Mouse (Mus musculus): ENCODE results near the gene Cyp11a1.

Gene Cyp11a1

GRCm38 (mm10) chr9:57972776-57973439 lies 33.3 kb upstream of the Cyp11a1 start:
- no peak for DNase-seq (ENCODE audit: low spot score)

GRCm38 (mm10) chr9:57973440-57974066 lies 32.7 kb upstream of the Cyp11a1 start:
- no peak for DNase-seq (ENCODE audit: low spot score)

GRCm38 (mm10) chr9:57974221-57974620 lies 32.0 kb upstream of the Cyp11a1 start:
- DNase-seq (ENCODE audit: low spot score): no peak

GRCm38 (mm10) chr9:57975200-57975821 lies 30.9 kb upstream of the Cyp11a1 start:
- no peak for DNase-seq (ENCODE audit: low spot score)

- no peak for DNase-seq (ENCODE audit: low spot score)
These were observed 28.2 kb upstream of the Cyp11a1 start for GRCm38 (mm10) chr9:57978025-57978424.

GRCm38 (mm10) chr9:57978858-57979257 lies 27.4 kb upstream of the Cyp11a1 start:
- no peak for DNase-seq (ENCODE audit: low spot score)

- no peak for DNase-seq (ENCODE audit: low spot score)
These were observed 25.6 kb upstream of the Cyp11a1 start for GRCm38 (mm10) chr9:57980570-57980969.

- DNase-seq (ENCODE audit: low spot score): no peak
These were observed 20.9 kb upstream of the Cyp11a1 start for GRCm38 (mm10) chr9:57985304-57985703.

GRCm38 (mm10) chr9:57986293-57986692 lies 19.9 kb upstream of the Cyp11a1 start:
- DNase-seq (ENCODE audit: low spot score): no peak

GRCm38 (mm10) chr9:57988098-57988497 lies 18.1 kb upstream of the Cyp11a1 start:
- DNase-seq (ENCODE audit: low spot score): no peak

- DNase-seq (ENCODE audit: low spot score): no peak
These were observed 16.9 kb upstream of the Cyp11a1 start for GRCm38 (mm10) chr9:57989309-57989708.

- DNase-seq (ENCODE audit: low spot score): peak; percentile 36
These were observed 15.6 kb upstream of the Cyp11a1 start for GRCm38 (mm10) chr9:57990438-57991110.

- DNase-seq (ENCODE audit: low spot score): no peak
These were observed 14.2 kb upstream of the Cyp11a1 start for GRCm38 (mm10) chr9:57992060-57992459.

GRCm38 (mm10) chr9:57992781-57993591 lies 13.2 kb upstream of the Cyp11a1 start:
- DNase-seq (ENCODE audit: low spot score): no peak

- peak; percentile 23 for DNase-seq (ENCODE audit: low spot score)
These were observed 10.9 kb upstream of the Cyp11a1 start for GRCm38 (mm10) chr9:57995282-57995681.

- peak; percentile 18 for DNase-seq (ENCODE audit: low spot score)
These were observed 8.6 kb upstream of the Cyp11a1 start for GRCm38 (mm10) chr9:57997511-57998031.

GRCm38 (mm10) chr9:57998032-57998659 lies 8.1 kb upstream of the Cyp11a1 start:
- DNase-seq (ENCODE audit: low spot score): peak; percentile 74

- no peak for DNase-seq (ENCODE audit: low spot score)
These were observed 7.5 kb upstream of the Cyp11a1 start for GRCm38 (mm10) chr9:57998685-57999084.

GRCm38 (mm10) chr9:57999676-58000075 lies 6.5 kb upstream of the Cyp11a1 start:
- no peak for DNase-seq (ENCODE audit: low spot score)

- DNase-seq (ENCODE audit: low spot score): no peak
These were observed 2.9 kb upstream of the Cyp11a1 start for GRCm38 (mm10) chr9:58003272-58003671.

GRCm38 (mm10) chr9:58008336-58009014 lies 2.3 kb downstream of the Cyp11a1 start:
- no peak for DNase-seq (ENCODE audit: low spot score)

Data from MN1 (cell line).